Mouse (Mus musculus) kidney, embryonic 16.5 days (tissue): Measurements from ENCODE around the gene Pus10. TPM values are rescaled to one million over a fixed set of nuclear protein-coding genes. Genes with fewer than 3 reads are reported as not detected.

Source experiments
- ATAC-seq: fragments of 200-750 bp; cut with Nextera tagmentation; 2 replicates; pipeline ENCODE4 v1.8.0; 2017; ENCODE audit warnings: moderate TSS enrichment; ENCODE audit not compliant: low FRiP score, low TSS enrichment
- H3K27ac ChIP-seq: fragments of 300-500 bp; sonication (generic); 2 replicates; pipeline ENCODE4 v1.5.1; 2014; ENCODE audit warnings: low read length
- H3K27me3 ChIP-seq: fragments of 300-500 bp; sonication (generic); 2 replicates; pipeline ENCODE4 v1.6.1; 2014; ENCODE audit warnings: low read length, control low read depth, mixed read lengths; ENCODE audit not compliant: insufficient read depth
- H3K36me3 ChIP-seq: fragments of 300-500 bp; sonication (generic); 2 replicates; pipeline ENCODE4 v1.6.1; 2014; ENCODE audit warnings: low read length, control low read depth, mixed read lengths; ENCODE audit not compliant: insufficient read depth
- H3K4me1 ChIP-seq: fragments of 300-500 bp; sonication (generic); 2 replicates; pipeline ENCODE4 v1.6.1; 2014; ENCODE audit warnings: low read length, control low read depth, mixed read lengths; ENCODE audit not compliant: insufficient read depth
- H3K4me2 ChIP-seq: fragments of 300-500 bp; sonication (generic); replicated peaks from 2 replicates; pipeline ENCODE4 v1.6.1; 2014; ENCODE audit warnings: low read depth, low read length
- H3K4me3 ChIP-seq: fragments of 300-500 bp; sonication (generic); 2 replicates; pipeline ENCODE4 v1.5.1; 2014; ENCODE audit warnings: mild to moderate bottlenecking, low read length
- H3K9ac ChIP-seq: fragments of 300-500 bp; sonication (generic); replicated peaks from 2 replicates; pipeline ENCODE4 v1.6.1; 2014; ENCODE audit warnings: low read length
- H3K9me3 ChIP-seq: fragments of 300-500 bp; sonication (generic); 2 replicates; pipeline ENCODE4 v1.6.1; 2016; ENCODE audit warnings: low read length, control low read depth
- WGBS: fragments of 180-500 bp; shearing (Covaris S2); extraction: QIAGEN DNeasy Blood & Tissue Kit; methylation state at CpG from one replicate; pipeline ENCODE4 v1.1.7; 2014; 5-methylcytosine and 5-hydroxymethylcytosine counted together
- polyA plus RNA-seq: library from polyadenylated mRNA; unstranded; fragments of >200 nt; fragmentation: Nextera tagmentation; extraction: Ambion mirVana; gene quantifications from 2 replicates; pipeline ENCODE4 v1.2.1, GENCODE M21; 2015

The Pus10 gene
- polyA plus RNA-seq, 1 experiment from 2014 or later: 21.2 TPM

- Histone ChIP-seq H3K27ac (no peak overlapping the region), H3K36me3 (0 out of 2 replicates have a peak, but pooled peaks cover 4% of the 10 kb centered on the region), H3K4me2 (no peak overlapping the region), H3K4me1 (peaks cover 19% of the 10 kb centered on the region), H3K27me3 (no peaks in the 10 kb centered on the region), H3K4me3 (no peak overlapping the region), H3K9me3 (no peaks in the 10 kb centered on the region), H3K9ac (no peak overlapping the region)
- ATAC-seq: no peak
These were observed 1.2 kb upstream of the Pus10 start for GRCm38 (mm10) chr11:23664232-23664631.

GRCm38 (mm10) chr11:23665798-23666501 lies 476 bp downstream of the Pus10 start, which contains the start of gene Pex13:
Gene Pex13, minus strand, starts transcription at chr11:23665959.
- H3K36me3 ChIP-seq: 0 out of 2 replicates have a peak, but pooled peaks cover 4% of the 10 kb centered on the region
- 0% methylated on average over 47 of the region's 49 CpGs for WGBS
- H3K4me2 ChIP-seq: peak within 1 kb of the TSS; percentile 74
- ATAC-seq: peak; percentile 99
- H3K4me1 ChIP-seq: peaks cover 12% of the 10 kb centered on the region
- H3K4me3 ChIP-seq: peak within 1 kb of the TSS; percentile 69
- H3K27me3 ChIP-seq: no peaks in the 10 kb centered on the region
- H3K9ac ChIP-seq: peak within 1 kb of the TSS; percentile 85
- H3K27ac ChIP-seq: peak within 1 kb of the TSS; percentile 95
- no peaks in the 10 kb centered on the region for H3K9me3 ChIP-seq

- H3K9ac ChIP-seq: peak overlapping the region; percentile 85
- ATAC-seq: no peak
- no peaks in the 10 kb centered on the region for H3K9me3 ChIP-seq
- peaks cover 11% of the 10 kb centered on the region for H3K4me1 ChIP-seq
- 6% methylated on average over 5 of the region's 5 CpGs for WGBS
- no peaks in the 10 kb centered on the region for H3K27me3 ChIP-seq
- 0 out of 2 replicates have a peak, but pooled peaks cover 4% of the 10 kb centered on the region for H3K36me3 ChIP-seq
- peak overlapping the region; percentile 74 for H3K4me2 ChIP-seq
- peak overlapping the region; percentile 95 for H3K27ac ChIP-seq
- H3K4me3 ChIP-seq: peak overlapping the region; percentile 69
These were observed 1.1 kb downstream of the Pus10 start for GRCm38 (mm10) chr11:23666526-23666925.

GRCm38 (mm10) chr11:23667128-23667527 lies 1.7 kb downstream of the Pus10 start:
- peak overlapping the region; percentile 74 for H3K4me2 ChIP-seq
- 0 out of 2 replicates have a peak, but pooled peaks cover 4% of the 10 kb centered on the region for H3K36me3 ChIP-seq
- H3K27ac ChIP-seq: no peak overlapping the region
- no peaks in the 10 kb centered on the region for H3K27me3 ChIP-seq
- peak overlapping the region; percentile 69 for H3K4me3 ChIP-seq
- 29% methylated on average over 3 of the region's 3 CpGs for WGBS
- H3K9me3 ChIP-seq: no peaks in the 10 kb centered on the region
- H3K4me1 ChIP-seq: peaks cover 11% of the 10 kb centered on the region
- H3K9ac ChIP-seq: no peak overlapping the region
- no peak for ATAC-seq

- H3K4me3 ChIP-seq: no peak overlapping the region
- H3K27ac ChIP-seq: no peak overlapping the region
- no peak overlapping the region for H3K9ac ChIP-seq
- H3K4me1 ChIP-seq: 0 out of 2 replicates have a peak, but pooled peaks cover 3% of the 10 kb centered on the region
- ATAC-seq: no peak
- H3K4me2 ChIP-seq: no peak overlapping the region
- peaks cover 32% of the 10 kb centered on the region for H3K36me3 ChIP-seq
- 72% methylated on average over 4 of the region's 4 CpGs for WGBS
- no peaks in the 10 kb centered on the region for H3K27me3 ChIP-seq
- no peaks in the 10 kb centered on the region for H3K9me3 ChIP-seq
These were observed 6.8 kb downstream of the Pus10 start for GRCm38 (mm10) chr11:23672256-23672749.

- no peak for ATAC-seq
- H3K36me3 ChIP-seq: peaks cover 47% of the 10 kb centered on the region
- no peak overlapping the region for H3K4me3 ChIP-seq
- no peak overlapping the region for H3K4me2 ChIP-seq
- WGBS: 89% methylated on average over 5 of the region's 5 CpGs
- H3K27me3 ChIP-seq: no peaks in the 10 kb centered on the region
- H3K9ac ChIP-seq: no peak overlapping the region
- H3K27ac ChIP-seq: no peak overlapping the region
- no peaks in the 10 kb centered on the region for H3K4me1 ChIP-seq
- no peaks in the 10 kb centered on the region for H3K9me3 ChIP-seq
These were observed 10.6 kb downstream of the Pus10 start for GRCm38 (mm10) chr11:23676100-23676499.

GRCm38 (mm10) chr11:23679044-23679642 lies 13.7 kb downstream of the Pus10 start:
- Histone ChIP-seq H3K4me2 (no peak overlapping the region), H3K4me1 (no peaks in the 10 kb centered on the region), H3K9ac (no peak overlapping the region), H3K36me3 (peaks cover 45% of the 10 kb centered on the region), H3K27ac (no peak overlapping the region), H3K4me3 (no peak overlapping the region), H3K27me3 (no peaks in the 10 kb centered on the region), H3K9me3 (no peaks in the 10 kb centered on the region)
- ATAC-seq: 0 out of 2 replicates have a peak, but pooled peaks have one; percentile 31
- WGBS: 46% methylated on average over 3 of the region's 3 CpGs

GRCm38 (mm10) chr11:23680435-23680950 lies 15.0 kb downstream of the Pus10 start:
- no peaks in the 10 kb centered on the region for H3K27me3 ChIP-seq
- WGBS: 95% methylated on average over 6 of the region's 6 CpGs
- H3K4me1 ChIP-seq: no peaks in the 10 kb centered on the region
- no peak overlapping the region for H3K4me3 ChIP-seq
- no peak overlapping the region for H3K4me2 ChIP-seq
- no peak for ATAC-seq
- H3K9me3 ChIP-seq: no peaks in the 10 kb centered on the region
- H3K36me3 ChIP-seq: peaks cover 42% of the 10 kb centered on the region
- no peak overlapping the region for H3K27ac ChIP-seq
- no peak overlapping the region for H3K9ac ChIP-seq

- H3K36me3 ChIP-seq: peaks cover 28% of the 10 kb centered on the region
- H3K27me3 ChIP-seq: no peaks in the 10 kb centered on the region
- no peak overlapping the region for H3K4me3 ChIP-seq
- H3K4me2 ChIP-seq: no peak overlapping the region
- no peaks in the 10 kb centered on the region for H3K9me3 ChIP-seq
- H3K4me1 ChIP-seq: no peaks in the 10 kb centered on the region
- no peak overlapping the region for H3K27ac ChIP-seq
- no peak overlapping the region for H3K9ac ChIP-seq
- 87% methylated on average over 5 of the region's 5 CpGs for WGBS
- no peak for ATAC-seq
These were observed 17.1 kb downstream of the Pus10 start for GRCm38 (mm10) chr11:23682561-23682960.

- H3K4me3 ChIP-seq: no peak overlapping the region
- no peak for ATAC-seq
- H3K4me1 ChIP-seq: no peaks in the 10 kb centered on the region
- 88% methylated on average over 5 of the region's 5 CpGs for WGBS
- no peaks in the 10 kb centered on the region for H3K9me3 ChIP-seq
- no peak overlapping the region for H3K4me2 ChIP-seq
- H3K36me3 ChIP-seq: peaks cover 10% of the 10 kb centered on the region
- H3K9ac ChIP-seq: no peak overlapping the region
- no peak overlapping the region for H3K27ac ChIP-seq
- H3K27me3 ChIP-seq: no peaks in the 10 kb centered on the region
These were observed 21.2 kb downstream of the Pus10 start for GRCm38 (mm10) chr11:23686671-23687070.
